Mouse (Mus musculus) intestine, embryonic 16.5 days (tissue): Measurements from ENCODE around the gene Sorbs1. TPM values are rescaled to one million over a fixed set of nuclear protein-coding genes. Genes with fewer than 3 reads are reported as not detected.

Experiments
- ATAC-seq: fragments of 200-750 bp; cut with Nextera tagmentation; 2 replicates; pipeline ENCODE4 v1.8.0; 2017; ENCODE audit warnings: moderate TSS enrichment, moderate library complexity
- H3K27ac ChIP-seq: fragments of 300-500 bp; sonication (generic); 2 replicates; pipeline ENCODE4 v1.5.1; 2014; ENCODE audit warnings: mild to moderate bottlenecking, low read length
- H3K27me3 ChIP-seq: fragments of 300-500 bp; sonication (generic); replicated peaks from 2 replicates; pipeline ENCODE4 v1.6.1; 2014; ENCODE audit warnings: low read length, control low read depth, mixed read lengths; ENCODE audit not compliant: control insufficient read depth, insufficient read depth
- H3K36me3 ChIP-seq: fragments of 300-500 bp; sonication (generic); 2 replicates; pipeline ENCODE4 v1.6.1; 2014; ENCODE audit warnings: low read length, control low read depth; ENCODE audit not compliant: control insufficient read depth, insufficient read depth
- H3K4me1 ChIP-seq: fragments of 300-500 bp; sonication (generic); 2 replicates; pipeline ENCODE4 v1.6.1; 2014; ENCODE audit warnings: low read length, control low read depth, mixed read lengths; ENCODE audit not compliant: control insufficient read depth, insufficient read depth
- H3K4me2 ChIP-seq: fragments of 300-500 bp; sonication (generic); 2 replicates; pipeline ENCODE4 v1.6.1; 2014; ENCODE audit warnings: low read depth, low read length, control low read depth
- H3K4me3 ChIP-seq: fragments of 300-500 bp; sonication (generic); 2 replicates; pipeline ENCODE4 v1.5.1; 2014; ENCODE audit warnings: mild to moderate bottlenecking, low read length
- H3K9ac ChIP-seq: fragments of 300-500 bp; sonication (generic); 2 replicates; pipeline ENCODE4 v1.6.1; 2014; ENCODE audit warnings: low read depth, low read length
- H3K9me3 ChIP-seq: fragments of 300-500 bp; sonication (generic); 2 replicates; pipeline ENCODE4 v1.6.1; 2016; ENCODE audit warnings: low read length, control low read depth; ENCODE audit not compliant: control insufficient read depth
- whole genome bisulfite sequencing: fragments of 180-500 bp; shearing (Covaris S2); extraction: QIAGEN DNeasy Blood & Tissue Kit; methylation state at CpG from one replicate; pipeline ENCODE4 v1.1.7; 2014; 5-methylcytosine and 5-hydroxymethylcytosine counted together
- polyA plus RNA-seq: library from polyadenylated mRNA; unstranded; fragments of >200 nt; fragmentation: Nextera tagmentation; extraction: Ambion mirVana; gene quantifications from 2 replicates; pipeline ENCODE4 v1.2.1, GENCODE M21; 2015

Sorbs1 gene
- polyA plus RNA-seq, 1 experiment from 2014 or later, result 84.3 TPM

- Histone ChIP-seq H3K27me3 (no peaks in the 10 kb centered on the region), H3K27ac (no peak overlapping the region), H3K9me3 (no peaks in the 10 kb centered on the region), H3K9ac (no peak overlapping the region), H3K4me2 (no peak overlapping the region), H3K4me1 (no peaks in the 10 kb centered on the region), H3K36me3 (no peaks in the 10 kb centered on the region), H3K4me3 (no peak overlapping the region)
- 61% methylated on average over 3 of the region's 3 CpGs for WGBS
- ATAC-seq, result no peak
These were observed 126.7 kb downstream of the Sorbs1 start for GRCm38 (mm10) chr19:40386916-40387315.

- Histone ChIP-seq H3K27ac (no peak overlapping the region), H3K4me1 (no peaks in the 10 kb centered on the region), H3K27me3 (no peaks in the 10 kb centered on the region), H3K4me3 (no peak overlapping the region), H3K36me3 (no peaks in the 10 kb centered on the region), H3K4me2 (no peak overlapping the region), H3K9me3 (no peaks in the 10 kb centered on the region), H3K9ac (no peak overlapping the region)
- ATAC-seq, result no peak
- WGBS, result 85% methylated on average over 3 of the region's 3 CpGs
These were observed 128.2 kb downstream of the Sorbs1 start for GRCm38 (mm10) chr19:40385334-40385733.

DNA sequence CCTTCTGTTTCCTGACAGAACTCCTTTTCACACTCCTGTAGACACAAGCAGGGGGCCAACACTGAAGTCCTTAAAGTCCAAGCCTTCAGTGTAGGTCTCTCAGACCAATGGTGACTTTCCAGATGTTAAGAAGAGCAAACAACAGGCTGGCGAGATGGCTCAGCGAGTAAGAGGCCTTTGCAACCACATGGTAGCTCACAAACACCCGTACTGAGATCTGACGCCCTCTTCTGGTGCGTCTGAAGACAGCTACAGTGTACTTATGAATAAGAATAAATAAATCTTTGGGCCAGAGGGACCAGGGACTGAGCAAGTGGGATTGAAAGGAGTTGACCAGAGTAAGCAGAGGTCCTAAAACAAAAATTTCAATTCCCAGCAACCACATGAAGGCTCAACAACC, 129.6 kb downstream of the Sorbs1 start:
- Histone ChIP-seq H3K27ac (no peak overlapping the region), H3K4me3 (no peak overlapping the region), H3K27me3 (no peaks in the 10 kb centered on the region), H3K4me2 (no peak overlapping the region), H3K36me3 (no peaks in the 10 kb centered on the region), H3K4me1 (no peaks in the 10 kb centered on the region), H3K9me3 (no peaks in the 10 kb centered on the region), H3K9ac (no peak overlapping the region)
- WGBS, result 48% methylated on average over 5 of the region's 5 CpGs
- no peak for ATAC-seq

- H3K4me1 ChIP-seq, result no peaks in the 10 kb centered on the region
- WGBS, result 37% methylated on average over 3 of the region's 3 CpGs
- no peak overlapping the region for H3K4me2 ChIP-seq
- H3K9me3 ChIP-seq, result no peaks in the 10 kb centered on the region
- no peaks in the 10 kb centered on the region for H3K27me3 ChIP-seq
- no peak overlapping the region for H3K4me3 ChIP-seq
- no peak overlapping the region for H3K9ac ChIP-seq
- no peaks in the 10 kb centered on the region for H3K36me3 ChIP-seq
- H3K27ac ChIP-seq, result no peak overlapping the region
- ATAC-seq, result no peak
These were observed 132.9 kb downstream of the Sorbs1 start for GRCm38 (mm10) chr19:40380656-40381055.

- H3K9me3 ChIP-seq, result no peaks in the 10 kb centered on the region
- H3K4me2 ChIP-seq, result no peak overlapping the region
- H3K27ac ChIP-seq, result no peak overlapping the region
- H3K4me3 ChIP-seq, result no peak overlapping the region
- no peak overlapping the region for H3K9ac ChIP-seq
- WGBS, result 62% methylated on average over 6 of the region's 6 CpGs
- H3K36me3 ChIP-seq, result no peaks in the 10 kb centered on the region
- no peaks in the 10 kb centered on the region for H3K27me3 ChIP-seq
- H3K4me1 ChIP-seq, result no peaks in the 10 kb centered on the region
- no peak for ATAC-seq
These were observed 133.6 kb downstream of the Sorbs1 start for GRCm38 (mm10) chr19:40380005-40380404.

GRCm38 (mm10) chr19:40379081-40379480, 134.5 kb downstream of the Sorbs1 start:
- H3K4me1 ChIP-seq, result no peaks in the 10 kb centered on the region
- H3K27me3 ChIP-seq, result no peaks in the 10 kb centered on the region
- H3K27ac ChIP-seq, result no peak overlapping the region
- H3K9ac ChIP-seq, result no peak overlapping the region
- no peaks in the 10 kb centered on the region for H3K9me3 ChIP-seq
- WGBS, result 86% methylated on average over 4 of the region's 4 CpGs
- no peak overlapping the region for H3K4me2 ChIP-seq
- ATAC-seq, result no peak
- no peak overlapping the region for H3K4me3 ChIP-seq
- no peaks in the 10 kb centered on the region for H3K36me3 ChIP-seq

- no peak overlapping the region for H3K27ac ChIP-seq
- no peaks in the 10 kb centered on the region for H3K9me3 ChIP-seq
- no peak overlapping the region for H3K4me3 ChIP-seq
- no peak for ATAC-seq
- WGBS, result 83% methylated on average over 14 of the region's 14 CpGs
- H3K4me2 ChIP-seq, result no peak overlapping the region
- no peaks in the 10 kb centered on the region for H3K27me3 ChIP-seq
- no peak overlapping the region for H3K9ac ChIP-seq
- H3K4me1 ChIP-seq, result no peaks in the 10 kb centered on the region
- H3K36me3 ChIP-seq, result no peaks in the 10 kb centered on the region
These were observed 135.9 kb downstream of the Sorbs1 start for GRCm38 (mm10) chr19:40377632-40378031.

GRCm38 (mm10) chr19:40376566-40377281, 136.9 kb downstream of the Sorbs1 start:
- Histone ChIP-seq H3K27ac (no peak overlapping the region), H3K9ac (no peak overlapping the region), H3K36me3 (no peaks in the 10 kb centered on the region), H3K9me3 (no peaks in the 10 kb centered on the region), H3K4me2 (no peak overlapping the region), H3K27me3 (no peaks in the 10 kb centered on the region), H3K4me1 (no peaks in the 10 kb centered on the region), H3K4me3 (no peak overlapping the region)
- no peak for ATAC-seq
- 66% methylated on average over 21 of the region's 21 CpGs for WGBS

DNA sequence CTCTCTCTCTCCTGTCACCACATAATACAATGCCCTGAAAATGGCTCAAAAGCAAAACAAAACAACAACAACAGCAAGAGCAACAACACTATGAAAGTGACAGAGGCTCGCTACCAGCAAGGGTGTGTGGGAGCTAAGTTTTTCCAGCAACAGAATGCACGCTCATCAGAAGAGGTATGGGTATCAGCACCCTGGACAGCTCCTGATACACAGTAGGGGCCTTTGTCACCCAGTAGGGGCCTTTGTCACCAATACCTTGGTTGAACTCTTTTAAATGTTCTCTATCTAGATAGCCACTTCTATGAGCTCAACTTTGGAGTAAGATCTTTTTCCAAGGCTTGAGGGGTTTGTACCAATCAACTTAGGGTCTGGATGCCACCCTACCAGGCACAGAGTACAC, 138.9 kb downstream of the Sorbs1 start:
- H3K27me3 ChIP-seq, result no peaks in the 10 kb centered on the region
- H3K9me3 ChIP-seq, result no peaks in the 10 kb centered on the region
- H3K4me1 ChIP-seq, result peaks cover 14% of the 10 kb centered on the region
- no peak for ATAC-seq
- no peak overlapping the region for H3K27ac ChIP-seq
- H3K4me2 ChIP-seq, result no peak overlapping the region
- WGBS, result 94% methylated on average over 2 of the region's 2 CpGs
- no peaks in the 10 kb centered on the region for H3K36me3 ChIP-seq
- H3K9ac ChIP-seq, result no peak overlapping the region
- no peak overlapping the region for H3K4me3 ChIP-seq

DNA sequence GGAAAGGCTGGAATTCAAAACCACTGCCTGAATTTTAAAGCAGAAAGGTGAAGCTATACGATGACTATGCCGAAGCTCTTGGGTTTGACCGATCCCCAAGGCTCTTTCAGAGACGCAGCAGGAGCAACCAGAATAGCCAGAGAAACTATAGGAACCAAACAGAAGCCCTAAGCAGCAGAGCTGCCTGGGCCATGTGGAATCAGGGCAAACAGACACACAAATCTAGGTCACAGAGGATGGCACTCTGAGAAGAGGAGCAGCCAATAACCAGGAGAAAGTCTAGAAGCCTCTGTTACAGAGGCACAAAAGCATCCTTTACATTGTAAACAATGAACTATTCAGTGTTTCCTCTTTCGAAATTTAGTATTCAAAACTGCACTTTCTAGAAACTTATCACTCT, 140.9 kb downstream of the Sorbs1 start:
- Histone ChIP-seq H3K4me3 (no peak overlapping the region), H3K27ac (no peak overlapping the region), H3K4me2 (no peak overlapping the region), H3K9me3 (no peaks in the 10 kb centered on the region), H3K9ac (no peak overlapping the region), H3K4me1 (peaks cover 14% of the 10 kb centered on the region), H3K27me3 (no peaks in the 10 kb centered on the region), H3K36me3 (no peaks in the 10 kb centered on the region)
- 89% methylated on average over 5 of the region's 5 CpGs for WGBS
- no peak for ATAC-seq
